Mouse (Mus musculus): ENCODE measurements around the gene Il16. TPM values are rescaled to one million over a fixed set of nuclear protein-coding genes. Genes with fewer than 3 reads are reported as not detected.
"Not testable (repeated sequence)": the region's sequence is repeated elsewhere in the genome, so short reads cannot be mapped to it uniquely, and the experiment has no call there.

The Il16 gene
- total RNA-seq, 2 experiments from 2014 or later: 34.9 to 37.4 TPM

DNA sequence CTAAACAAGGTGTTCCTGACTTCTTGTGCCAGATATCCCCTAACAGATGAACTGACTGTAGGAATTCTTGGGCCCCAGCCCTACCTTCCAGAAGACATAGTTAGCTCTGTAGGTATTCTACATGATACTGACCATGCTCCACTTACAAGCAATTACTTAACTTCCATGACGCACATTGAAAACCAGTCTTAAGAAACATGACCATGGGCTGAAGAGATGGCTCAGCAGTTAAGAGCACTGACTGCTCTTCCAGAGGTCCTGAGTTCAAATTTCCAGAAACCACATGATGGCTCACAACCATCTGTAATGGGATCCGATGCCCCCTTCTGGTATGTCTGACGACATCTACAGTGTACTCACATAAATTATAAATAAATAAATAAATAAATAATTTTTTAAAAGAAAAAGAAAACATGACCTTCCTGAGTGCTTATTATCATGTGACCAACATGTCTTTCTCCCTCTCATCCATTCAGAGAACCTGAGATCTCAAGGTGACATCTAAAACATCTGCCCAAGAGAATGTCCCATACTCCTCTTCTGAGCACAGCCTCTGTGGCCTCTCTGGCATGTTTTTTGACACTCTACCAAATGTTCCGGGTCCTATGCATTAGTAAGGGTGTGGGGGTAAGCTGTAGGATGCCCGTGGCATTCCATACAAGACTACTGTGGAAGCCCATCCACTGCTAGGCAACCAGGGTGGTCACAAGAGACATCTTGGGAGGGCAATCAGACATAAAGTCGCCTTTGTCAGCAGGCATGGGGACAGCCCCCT, 9.0 kb downstream of the Il16 start:
- DNase-seq (ENCODE audit: low spot score in 2 of 2): no peak

DNA sequence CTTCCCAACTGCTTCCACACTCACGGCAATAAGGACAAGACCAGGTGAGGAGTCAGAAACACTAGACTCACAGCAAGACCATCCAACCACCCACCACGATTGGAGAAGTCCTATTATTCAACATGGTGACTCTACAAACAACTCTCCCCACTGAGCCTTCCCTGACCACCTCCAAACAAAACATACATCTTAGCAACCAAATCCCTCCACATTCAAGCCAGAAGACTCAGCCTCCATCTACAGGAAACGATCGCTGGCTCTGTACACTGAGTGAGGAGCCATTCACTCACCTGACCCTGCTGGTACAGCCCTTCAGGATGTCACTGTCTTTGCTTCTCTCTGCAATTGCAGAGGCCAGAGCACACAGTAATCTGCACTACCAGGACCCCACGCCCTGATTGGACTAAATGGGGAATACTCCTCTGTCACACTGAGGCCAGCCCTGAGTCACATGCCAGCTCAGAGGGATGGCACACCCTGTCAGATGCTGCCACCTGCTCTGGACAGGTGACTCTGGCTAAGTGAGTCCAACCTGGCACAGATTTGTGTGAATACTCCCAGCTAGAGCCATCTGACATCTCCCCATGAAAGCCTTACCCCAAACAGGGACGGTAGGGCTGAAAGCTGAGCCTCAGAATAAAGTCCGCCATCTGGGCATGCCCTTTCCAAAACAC, 10.3 kb downstream of the Il16 start:
- DNase-seq (ENCODE audit: low spot score in 2 of 2): no peak

DNA sequence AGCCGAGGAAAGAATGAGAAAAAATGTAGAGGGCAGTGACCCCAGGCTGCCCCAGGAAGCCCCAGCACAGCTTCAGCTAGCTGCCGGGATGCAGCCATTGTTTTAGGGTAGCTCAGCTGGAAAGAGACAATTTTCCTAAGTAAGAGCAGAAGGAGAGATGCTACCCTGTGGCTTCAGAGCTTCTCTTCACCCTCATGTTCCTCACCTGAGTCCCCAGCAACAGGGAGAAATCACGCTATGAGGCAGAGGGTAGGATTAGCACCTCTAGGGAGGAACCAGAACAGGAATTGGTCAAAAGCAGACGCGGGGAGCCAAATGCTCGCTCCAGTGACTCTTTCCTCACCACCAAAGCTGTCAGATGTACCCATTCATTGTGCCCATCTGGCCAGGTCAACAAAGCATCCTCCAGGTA, 10.8 kb downstream of the Il16 start:
- no peak for DNase-seq (ENCODE audit: low spot score in 2 of 2)

DNA sequence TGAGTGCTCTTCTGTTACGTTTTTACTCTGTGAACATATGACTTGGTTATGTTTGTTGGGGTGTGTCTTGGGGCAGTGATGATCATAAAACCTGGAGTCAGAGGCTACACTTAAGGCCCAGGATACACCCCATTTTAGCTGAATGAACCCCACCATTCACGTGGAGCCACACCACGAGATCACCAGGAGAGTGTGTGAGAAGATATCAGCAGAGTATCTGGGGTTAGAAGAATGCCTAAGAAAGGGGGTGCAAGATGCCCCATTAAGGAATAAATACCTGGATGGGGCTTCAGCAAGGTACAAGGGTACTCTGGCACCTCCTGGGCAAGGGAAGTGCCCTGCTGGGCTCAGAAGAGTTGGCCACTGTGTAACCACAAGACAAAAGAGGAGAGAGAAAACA, 11.3 kb downstream of the Il16 start:
- DNase-seq (ENCODE audit: low spot score in 2 of 2): peak in 1 of 2 experiments; percentile 7

DNA sequence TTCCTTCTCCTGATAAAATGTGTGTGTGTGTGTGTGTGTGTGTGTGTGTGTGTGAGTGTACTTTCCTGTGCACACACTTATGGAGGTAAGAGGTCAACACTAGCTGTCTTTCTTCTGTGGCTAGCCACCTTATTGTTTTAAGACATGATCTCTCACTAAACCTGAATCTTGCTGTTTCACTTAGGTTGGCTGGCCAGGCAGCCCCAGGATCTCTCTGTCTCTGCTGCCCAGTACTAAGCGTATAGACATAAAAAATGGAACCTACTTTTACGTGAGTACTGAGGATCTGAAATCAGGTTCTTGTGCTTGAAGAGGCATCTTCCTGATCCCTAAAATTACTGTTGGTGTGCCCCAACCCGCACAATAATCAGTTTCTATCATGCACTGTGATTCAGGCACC, 12.7 kb downstream of the Il16 start:
- DNase-seq (ENCODE audit: low spot score in 2 of 2): no peak

DNA sequence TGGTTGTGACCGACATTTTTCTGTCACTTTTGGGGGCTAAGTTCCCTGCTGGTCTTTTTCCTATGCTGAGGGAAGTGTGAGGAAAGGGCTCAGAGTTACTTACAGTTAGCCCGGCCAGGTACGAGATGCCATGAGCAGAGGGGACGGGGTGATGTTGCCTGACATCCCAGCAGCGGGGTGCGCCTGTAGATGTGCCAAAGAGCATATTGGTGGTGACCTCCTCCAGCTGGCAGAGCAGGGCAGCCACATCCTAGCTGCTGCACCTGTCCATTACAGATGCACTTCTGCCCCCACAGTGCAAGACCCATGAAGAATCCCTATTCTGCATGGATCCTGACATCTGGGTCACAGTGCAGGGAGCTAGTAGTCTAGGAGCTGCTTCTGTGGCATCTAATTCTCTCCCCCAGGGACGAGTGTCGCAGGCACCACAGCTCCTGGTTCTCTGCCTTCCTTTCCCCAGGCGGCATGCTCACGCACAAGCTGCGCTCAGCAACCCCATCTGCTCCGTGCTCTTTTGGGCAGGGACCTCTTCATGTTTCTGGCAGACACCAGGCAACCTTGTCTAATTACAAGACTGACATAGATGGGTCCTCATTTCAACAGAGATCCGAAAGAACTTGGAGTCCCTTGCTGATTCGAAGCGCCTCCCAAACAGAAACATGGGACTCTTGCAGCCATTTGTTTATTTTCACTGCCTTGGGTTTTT, 13.4 kb downstream of the Il16 start:
- peak; percentile 48 to 52 for DNase-seq (ENCODE audit: low spot score in 2 of 2)

DNA sequence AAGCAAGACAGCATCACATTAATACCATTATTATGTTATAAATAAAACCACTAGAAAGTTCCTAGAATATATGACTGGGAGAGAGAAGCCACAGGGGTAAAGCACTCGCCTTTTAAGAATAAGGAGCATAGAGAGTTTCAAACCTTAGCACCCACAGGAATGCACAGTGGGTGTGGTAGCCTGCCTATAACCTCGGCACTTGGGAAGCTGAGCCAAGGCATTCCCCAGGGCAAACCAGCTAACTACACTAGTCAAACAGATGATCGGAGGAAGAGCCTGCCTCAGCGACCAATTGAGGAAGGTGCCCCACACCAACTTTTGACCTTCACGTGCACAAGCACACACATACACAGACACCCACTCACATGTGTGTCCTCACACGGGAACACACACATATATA, 14.2 kb downstream of the Il16 start:
- no peak for DNase-seq (ENCODE audit: low spot score in 2 of 2)

DNA sequence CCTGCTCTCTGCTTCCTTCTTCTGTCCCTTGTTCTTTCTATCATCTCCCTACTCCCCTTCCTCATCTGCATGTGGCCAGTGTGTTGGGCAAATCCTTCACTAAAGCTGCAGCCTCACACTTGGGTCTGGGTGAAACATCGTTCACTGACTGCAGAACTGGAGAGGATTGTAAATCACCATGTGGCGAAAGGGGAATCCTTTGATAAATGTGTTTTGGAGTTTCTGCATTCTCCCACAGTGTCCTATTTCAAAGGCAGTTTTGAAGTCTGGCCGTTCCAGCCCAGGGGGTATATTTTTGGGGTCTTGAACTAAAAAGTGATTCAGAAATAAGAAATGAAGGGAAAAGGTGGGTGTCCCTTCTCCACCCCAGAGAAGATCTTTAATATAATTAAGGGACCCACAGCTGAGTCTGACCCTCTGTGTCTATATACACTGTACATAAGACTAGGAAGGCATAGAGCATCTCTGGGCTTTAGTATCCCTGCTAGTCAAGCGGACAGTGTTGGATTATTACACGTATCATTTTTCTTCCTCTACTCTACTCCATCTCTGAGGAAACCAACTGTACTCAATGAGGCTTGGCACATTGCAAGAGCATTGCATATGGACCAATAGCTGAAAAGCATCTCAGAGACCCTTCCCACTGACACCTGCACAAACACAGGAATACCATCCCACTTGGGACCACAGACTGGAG, 18.4 kb downstream of the Il16 start:
- no peak for DNase-seq (ENCODE audit: low spot score in 2 of 2)

DNA sequence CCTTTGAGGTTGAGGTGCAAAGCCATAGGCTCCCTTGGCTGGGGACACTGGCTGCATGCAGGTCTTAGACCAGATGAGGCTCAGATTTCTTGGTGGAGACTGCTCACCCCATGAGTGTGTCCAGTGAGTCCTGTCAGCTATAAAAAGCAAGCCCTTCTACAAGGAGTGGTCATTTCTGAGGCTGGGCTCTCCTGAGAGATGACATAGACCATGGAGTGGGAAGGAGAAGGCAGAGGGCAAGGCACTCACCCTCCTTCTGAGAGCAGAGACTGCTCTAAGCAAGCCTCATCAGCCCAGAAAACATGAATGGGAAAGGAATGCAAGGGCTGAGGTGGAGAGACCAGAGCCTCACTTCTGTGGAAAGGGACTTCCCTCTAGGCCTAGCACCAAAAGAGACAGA, 19.7 kb downstream of the Il16 start:
- DNase-seq (ENCODE audit: low spot score in 2 of 2): no peak

DNA sequence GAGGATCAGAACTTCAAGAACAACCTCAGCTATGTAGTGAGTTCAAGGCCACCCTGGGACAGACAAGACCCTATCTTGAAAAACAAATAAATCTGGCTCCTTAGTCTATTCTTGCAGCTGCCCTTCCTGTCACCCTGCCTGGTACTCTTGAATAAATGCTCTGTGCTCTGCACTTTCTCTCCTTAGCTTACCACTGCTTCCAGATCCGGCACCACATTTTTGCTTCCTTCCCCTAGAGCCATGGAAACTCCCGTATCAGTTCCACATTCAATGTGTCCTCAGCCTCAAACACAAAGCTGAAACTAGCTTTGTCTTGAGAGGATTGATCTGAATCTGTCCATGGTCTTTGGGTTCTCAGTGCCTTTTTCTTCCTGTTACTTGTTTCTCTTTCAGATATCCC, 21.0 kb downstream of the Il16 start:
- no peak for DNase-seq (ENCODE audit: low spot score in 2 of 2)

DNA sequence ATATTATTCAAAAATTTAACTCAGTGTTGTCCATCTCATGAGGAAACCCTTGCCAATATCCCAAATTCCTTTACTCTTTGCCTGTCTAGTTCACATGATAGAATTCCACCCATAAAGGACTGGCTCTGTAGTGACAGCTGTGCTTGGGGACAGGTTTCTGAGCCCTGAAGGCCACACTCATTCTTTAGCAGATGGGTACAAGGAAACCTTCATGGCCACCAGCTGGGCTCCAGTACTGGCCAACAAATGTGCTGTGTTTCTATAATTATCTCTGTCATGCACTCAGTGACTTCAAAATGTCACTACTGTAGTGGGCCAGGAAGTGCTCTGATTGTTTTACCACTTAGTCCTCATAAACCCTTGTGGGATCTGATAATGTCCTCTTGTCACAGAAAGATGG, 21.6 kb downstream of the Il16 start:
- DNase-seq (ENCODE audit: low spot score in 2 of 2): no peak

DNA sequence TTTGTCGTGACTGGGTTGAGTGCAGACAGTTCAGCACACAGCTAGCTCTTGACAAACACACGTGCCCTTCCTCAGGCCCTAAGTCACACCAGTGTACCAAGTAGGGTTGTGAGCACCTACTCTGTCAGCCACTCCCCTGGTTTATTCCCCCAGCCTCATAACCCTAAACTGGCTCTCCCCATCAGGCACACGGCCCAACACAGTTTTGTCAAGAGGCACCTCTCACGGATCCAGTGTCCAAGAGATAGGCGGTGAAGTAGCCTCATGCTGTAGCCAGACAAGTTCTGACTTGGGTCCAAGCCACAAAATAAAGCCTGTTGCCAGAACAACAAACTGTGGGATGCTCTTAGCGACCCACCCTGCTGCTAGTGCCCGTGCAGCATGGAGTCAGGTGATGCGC, 22.3 kb downstream of the Il16 start:
- no peak for DNase-seq (ENCODE audit: low spot score in 2 of 2)

DNA sequence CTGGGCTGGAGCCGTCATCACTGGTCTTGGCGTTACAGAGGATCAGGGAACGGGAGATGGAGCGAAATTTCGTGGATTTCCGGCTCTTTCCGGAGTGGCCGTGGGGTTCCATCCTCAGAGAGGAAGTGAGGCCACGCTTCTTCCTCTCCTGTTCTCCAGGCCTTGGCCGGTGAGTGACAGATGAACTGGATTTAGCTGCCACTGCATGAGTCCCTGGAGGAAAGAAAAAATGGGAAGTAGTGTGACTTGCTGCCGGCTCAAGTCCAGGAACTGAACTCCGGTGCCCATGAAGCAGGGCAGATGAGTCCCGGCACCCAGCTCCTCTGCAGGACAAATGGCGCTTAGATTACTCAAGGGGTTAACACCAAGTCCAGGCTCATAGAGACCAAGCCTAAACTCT, 23.0 kb downstream of the Il16 start:
- no peak for DNase-seq (ENCODE audit: low spot score in 2 of 2)

DNA sequence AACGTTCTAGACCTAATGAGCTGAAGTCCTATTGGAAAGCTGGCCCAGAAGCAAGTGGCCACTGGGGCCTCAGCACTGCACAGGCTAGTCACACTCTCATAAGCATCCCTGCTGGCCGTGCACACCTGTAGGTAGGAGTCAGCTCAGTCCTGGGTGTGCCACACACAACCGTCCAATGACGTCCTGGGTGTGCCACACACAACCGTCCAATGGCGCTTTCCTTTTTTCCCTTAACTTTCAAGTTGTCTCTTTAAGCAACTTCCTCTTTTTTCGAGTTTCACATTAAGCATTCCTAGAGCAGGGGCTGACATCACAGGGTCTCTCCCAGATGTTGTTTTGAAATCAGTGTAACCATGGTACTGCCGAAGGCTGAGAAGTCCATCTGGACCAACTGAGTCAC, 25.3 kb downstream of the Il16 start:
- no peak for DNase-seq (ENCODE audit: low spot score in 2 of 2)

DNA sequence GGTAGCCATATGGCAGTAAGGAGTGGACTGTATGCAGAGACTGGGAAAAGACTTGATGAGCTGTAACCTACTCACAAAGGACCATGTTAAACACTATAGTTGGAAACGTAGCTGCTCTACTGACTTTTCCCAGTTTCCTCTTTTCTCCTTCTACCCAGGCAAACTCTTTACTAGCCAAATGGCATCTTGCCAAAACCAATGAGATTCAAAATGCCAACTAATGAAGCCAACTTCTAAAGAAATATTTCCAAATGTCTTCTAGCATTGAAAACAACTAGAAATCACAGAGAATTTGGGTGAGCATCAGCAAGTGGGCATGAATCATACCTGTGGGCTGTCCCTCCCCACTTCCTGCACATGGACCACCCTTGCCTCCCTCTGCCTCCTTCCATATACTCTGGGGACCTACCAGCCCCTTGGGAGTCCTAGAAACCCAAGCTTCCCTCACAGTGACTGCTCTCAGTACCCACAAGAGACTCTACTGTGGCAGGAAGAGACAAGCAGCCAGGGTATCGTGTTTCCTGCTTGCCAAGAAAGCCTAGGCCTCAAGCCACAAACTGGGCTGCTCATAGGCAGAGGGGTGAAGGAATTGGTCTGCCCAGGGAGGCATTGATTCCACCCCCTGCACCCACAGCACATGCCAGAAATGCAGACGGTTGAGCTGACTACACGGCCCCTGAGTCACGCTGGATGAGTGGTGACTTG, 28.4 kb downstream of the Il16 start:
- DNase-seq (ENCODE audit: low spot score in 2 of 2): no peak

DNA sequence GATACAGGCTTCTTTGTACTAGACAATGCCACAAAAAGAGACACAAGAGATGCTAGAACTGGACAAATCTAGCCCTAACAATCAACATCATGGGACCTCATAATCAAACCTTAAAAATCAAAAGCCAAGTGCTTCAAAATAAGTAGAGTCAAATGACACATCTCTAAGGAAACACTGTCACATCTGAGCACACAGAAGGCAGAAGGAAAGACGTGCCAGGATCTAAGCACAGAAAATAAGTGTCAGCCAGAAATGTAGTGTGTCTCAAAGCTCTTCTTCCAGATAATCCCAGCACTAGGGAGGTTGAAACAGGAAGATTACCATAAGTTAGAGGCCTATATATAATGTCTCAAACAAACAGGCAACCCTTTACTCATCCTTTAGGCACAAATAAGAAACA, 31.9 kb downstream of the Il16 start:
- DNase-seq (ENCODE audit: low spot score in 2 of 2): no peak

DNA sequence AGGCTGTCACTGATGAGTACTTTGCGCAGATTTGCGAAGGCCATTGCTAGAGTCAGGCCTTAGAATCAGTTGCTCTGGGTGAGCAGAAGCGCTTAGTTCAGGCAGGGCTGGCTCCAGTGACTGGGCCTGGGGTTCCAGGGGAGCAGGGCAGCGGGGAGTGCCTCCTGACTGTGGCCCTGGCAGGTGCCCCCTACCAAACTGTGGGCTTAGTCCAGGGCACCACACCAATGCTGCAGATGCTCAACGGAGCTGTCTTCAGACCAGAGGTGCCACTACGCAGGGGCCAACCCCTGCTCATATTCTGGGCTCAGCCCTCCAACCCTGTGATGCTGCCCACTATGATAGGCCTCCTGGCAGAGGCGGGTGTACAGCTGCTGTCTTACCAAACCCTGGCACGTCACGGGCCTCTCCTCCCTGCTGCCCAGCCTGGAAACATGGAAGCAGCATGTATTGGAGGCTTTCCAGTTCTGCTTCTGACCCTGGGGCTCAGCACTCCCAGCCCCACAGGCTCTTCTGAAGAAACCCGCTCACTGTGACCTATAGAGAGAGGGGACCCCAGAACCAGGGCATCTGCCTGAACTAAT, 33.8 kb downstream of the Il16 start:
- not testable (repeated sequence) for DNase-seq (ENCODE audit: low spot score in 2 of 2)

DNA sequence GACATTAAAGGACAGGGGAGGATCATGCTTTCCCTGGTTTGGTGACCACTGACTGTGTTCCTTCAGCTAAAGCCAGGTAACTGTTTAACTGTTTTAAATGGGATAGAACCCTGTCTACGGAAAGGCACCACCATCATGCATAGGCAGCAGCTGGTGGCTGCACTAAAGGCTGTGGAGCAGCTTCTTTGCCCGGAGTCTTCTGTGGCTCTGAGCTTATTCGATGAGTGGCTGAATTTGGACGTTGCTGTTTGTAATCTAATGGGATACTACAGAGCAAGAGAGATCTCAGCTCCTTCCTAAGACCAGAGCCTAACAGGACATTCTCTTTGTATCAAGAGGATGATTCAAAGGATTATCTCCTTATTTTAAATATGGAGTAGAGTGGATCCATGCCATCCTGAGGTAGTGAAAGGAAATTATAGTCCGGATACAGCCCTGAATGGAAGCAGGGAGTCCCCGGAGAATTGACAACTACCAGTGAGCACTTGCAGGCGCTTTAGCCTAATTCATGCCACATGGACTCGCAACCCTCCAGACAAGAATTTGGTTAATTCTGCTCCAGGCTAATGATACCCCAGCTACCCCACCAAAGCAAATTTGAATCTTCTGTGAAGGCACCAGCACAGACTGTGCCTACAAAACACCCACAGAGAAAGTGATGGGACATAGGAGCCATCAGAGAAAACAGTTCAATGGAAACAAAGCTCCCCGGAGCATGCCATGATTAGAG, 42.3 kb downstream of the Il16 start:
- no peak for DNase-seq (ENCODE audit: low spot score in 2 of 2)

DNA sequence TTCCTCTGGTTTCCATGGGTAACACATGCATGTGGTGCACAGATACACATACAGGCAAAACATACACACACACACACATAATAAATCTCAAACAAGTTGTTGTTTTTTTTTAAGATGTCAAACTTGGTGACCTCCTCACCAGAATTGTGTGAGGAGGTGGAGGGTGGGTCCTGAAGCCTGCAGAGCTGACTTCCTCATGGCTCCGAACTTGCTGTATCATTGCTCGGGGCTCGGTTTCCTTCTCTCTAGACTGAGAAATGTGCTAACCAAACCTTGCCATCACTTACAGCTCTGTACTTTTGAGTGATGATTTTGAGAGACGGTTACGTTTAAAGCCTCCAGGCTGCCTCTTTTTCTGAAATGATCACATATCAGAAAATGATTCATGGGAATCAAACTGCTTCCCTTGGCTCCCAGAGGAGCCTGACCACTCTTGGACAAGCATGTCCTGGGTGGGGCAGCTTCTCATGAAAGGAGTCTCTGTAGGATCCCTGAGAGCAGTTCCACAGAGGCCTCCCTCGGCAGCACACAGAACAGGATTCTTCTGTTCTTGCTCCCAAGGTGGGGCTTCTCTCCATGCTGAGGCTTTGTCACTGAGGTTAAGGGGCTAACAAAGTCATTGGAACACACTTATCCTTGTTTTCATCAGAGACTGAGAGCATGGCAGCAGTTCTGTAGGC, 46.3 kb downstream of the Il16 start:
- no peak for DNase-seq (ENCODE audit: low spot score in 2 of 2)
